Mouse (Mus musculus): ENCODE results near the gene Ctdspl.
A peak's percentile ranks its signal among the peaks of the same experiment; 100 is the strongest.

Ctdspl gene

DNA sequence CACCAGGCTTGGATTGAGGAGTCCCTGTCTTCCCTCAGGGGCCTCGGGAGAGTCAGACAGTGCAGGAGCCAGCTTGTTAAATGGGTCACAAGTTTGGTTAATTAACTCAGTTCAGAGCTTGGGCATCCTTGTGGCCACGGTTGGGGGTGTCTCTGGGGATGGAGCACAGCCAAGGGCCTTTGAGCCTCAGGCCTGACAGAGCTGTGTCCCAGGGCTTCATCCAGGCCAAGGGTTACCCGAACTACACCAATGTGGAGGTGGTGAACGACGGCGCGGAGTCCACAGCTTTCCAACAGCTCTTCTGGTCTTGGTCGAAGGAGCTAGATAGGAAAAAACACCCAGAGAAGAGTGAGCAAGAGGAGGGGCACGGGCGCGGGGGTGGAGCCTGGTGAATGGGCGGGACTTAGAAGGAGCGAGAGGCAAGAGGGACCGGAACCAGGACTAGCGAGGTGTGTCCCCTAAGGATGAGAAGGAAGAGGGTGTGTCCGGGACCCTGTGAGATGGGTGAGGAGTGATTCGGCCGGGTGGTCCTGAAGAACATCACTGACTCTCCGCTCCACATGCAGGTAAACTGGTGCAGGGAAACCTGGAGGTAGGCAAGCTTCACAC is 136.9 kb downstream of the Ctdspl start:
- DNase-seq (ENCODE audit: low spot score) = no peak

DNA sequence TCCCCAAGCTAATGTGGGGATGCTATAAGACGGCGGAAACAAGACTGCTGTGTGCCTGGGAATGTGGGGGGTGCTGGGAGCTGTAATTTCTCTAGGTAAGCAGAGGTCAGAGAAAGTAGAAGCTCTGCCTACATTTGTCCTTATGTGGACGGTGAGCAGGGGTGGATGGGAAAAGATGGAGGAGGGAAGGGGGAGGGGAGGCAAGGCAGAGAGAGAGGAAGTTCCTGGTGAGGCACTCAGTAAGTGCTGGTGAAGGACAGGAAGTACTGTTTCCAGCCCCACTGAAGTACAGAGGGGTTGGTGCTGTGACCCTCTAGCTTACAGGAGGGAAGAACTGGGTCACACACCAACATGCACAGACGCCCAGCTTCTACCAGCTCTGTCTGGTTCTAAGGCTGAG is 138.0 kb downstream of the Ctdspl start:
- DNase-seq (ENCODE audit: low spot score) = no peak

DNA sequence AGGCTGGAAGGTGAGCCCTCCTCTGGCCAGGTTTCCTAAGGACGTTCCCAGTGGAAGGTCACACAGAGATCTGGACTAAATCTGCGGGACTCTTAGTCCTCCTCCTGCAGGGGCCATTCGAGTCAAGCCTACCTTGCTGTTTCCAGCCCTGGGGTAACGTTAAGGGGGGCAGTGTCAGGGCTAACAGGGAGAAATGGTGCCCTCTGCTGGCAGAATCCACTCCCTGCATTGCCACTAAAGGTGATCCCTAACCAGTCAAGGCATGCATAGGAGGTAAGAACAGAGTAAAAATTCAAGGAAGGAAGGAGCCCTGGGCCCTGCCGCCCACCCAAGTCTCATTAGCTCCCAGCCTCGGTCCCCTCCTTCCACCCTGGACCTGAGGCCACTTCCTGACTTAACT is 141.3 kb downstream of the Ctdspl start:
- DNase-seq (ENCODE audit: low spot score) = peak; percentile 85

DNA sequence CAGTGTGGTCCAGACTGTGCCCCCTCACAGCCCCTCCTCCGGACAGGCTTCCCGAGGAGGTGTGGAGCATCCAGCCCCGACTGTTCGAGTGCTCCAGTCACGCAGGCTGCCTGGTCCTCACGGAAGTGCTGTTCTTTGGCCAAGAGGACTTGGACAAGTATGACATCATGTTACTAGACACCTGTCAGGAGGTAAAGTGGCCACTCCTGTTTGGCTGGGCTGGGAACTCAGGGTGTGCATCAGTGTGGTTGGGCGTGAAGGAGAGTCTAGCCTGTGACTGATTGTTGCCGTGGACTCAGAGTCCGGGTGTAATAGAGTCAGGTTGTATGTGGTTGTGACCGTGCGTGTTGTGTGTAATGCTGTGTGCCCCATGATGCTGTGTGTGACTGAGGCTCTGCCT is 142.0 kb downstream of the Ctdspl start:
- no peak for DNase-seq (ENCODE audit: low spot score)

DNA sequence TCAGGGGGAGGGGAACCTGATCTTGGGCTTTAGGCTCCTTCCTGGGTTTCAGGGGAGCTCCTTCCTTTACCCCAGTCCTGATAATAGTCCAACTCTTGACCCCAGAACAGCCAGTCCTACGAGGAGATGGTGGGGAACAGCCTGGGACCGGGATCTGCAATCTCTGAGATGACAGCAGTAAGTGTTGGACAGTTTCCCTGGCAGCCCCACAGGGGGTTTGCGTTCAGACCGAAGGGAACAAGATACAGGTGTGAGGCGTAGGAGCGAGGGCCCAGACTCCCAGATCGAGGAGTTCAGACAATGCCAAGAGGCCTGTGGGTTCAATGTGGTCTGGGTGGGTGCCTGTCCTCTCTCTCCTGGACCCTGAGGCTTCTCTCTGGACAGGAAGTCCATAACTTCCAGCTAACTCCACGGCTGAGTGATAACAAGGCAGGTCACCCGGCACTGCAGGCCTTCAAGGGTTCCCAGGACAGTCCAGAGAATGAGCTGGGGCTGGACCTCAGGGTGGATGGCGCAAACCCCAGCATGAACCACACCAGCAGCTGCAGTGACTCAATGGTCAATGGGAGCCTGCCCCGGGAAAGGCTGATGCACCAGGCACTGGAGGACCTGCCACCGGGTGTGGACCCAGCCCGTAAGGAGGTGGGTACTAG is 144.0 kb downstream of the Ctdspl start:
- no peak for DNase-seq (ENCODE audit: low spot score)

DNA sequence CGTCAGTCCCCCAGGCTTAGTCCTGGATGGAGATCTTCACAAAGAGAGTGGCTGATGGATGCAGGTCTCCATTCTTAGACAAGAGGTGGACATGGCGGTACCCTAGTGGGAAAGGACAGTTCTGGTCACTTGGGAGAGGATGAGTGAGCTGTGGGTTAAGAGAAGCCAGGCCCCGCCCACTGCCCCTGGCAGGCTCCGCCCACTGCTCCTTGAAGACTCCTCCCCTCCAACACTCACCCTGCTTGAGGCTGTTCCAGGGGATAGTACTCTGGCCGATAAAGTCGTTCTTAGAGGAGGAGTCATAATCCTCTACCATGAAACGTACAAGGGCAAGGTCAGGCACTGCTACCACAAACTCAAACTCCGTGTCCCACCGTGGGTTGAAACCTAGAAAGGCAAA is 145.5 kb downstream of the Ctdspl start:
- no peak for DNase-seq (ENCODE audit: low spot score)

DNA sequence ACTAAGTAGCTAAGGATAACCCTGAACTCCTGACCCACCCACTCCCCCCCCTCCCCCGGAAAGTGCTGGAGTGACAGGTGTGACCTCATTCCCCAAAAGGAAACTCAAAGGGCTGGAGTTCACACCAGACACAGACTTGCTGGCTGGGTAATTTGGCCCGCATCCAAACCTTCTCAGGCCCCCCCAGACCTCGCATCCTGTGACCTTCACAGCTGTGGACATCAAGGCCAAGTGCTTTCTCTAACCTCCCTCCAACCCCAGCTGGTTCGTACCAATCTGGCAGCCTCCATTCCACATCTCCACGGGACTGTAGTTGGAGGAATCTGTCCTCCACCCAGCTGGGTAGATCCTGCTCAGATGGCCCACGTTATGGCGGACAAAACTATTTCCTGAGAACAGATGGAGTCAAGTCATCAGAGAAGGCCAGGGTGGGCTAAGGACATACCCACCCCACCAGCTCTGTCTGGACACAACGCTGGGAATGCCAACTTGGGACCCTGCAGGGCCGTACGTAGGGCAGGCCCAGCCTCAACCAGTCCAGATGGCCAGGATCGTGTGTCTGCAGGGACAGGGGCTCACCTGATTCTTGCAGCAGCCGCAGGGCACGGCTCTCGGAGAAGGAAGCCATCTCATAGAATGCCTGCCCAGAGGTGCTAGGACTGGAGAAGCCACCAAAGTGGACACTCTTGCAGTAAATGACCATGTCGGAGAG is 147.1 kb downstream of the Ctdspl start:
- DNase-seq (ENCODE audit: low spot score) = no peak

DNA sequence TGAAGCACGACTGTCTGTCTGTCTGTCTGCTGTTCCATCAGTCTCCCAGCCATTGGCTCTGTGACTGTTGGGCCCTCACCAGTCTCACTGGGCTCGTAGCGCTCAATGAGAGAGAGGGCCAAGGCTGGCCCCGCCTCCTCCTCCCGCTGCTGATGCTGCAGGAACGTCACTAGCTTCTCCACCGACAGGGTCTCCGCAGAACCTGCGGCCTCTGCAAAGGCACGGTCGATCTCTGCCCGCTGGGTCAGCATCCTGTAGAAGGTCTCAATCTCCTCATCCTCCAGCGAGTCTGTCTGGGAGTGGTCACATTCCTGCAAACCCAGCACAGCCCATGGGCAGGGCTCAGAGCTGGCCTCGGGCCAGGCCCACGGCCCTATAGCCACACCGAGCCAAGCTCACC is 149.4 kb downstream of the Ctdspl start:
- no peak for DNase-seq (ENCODE audit: low spot score)

DNA sequence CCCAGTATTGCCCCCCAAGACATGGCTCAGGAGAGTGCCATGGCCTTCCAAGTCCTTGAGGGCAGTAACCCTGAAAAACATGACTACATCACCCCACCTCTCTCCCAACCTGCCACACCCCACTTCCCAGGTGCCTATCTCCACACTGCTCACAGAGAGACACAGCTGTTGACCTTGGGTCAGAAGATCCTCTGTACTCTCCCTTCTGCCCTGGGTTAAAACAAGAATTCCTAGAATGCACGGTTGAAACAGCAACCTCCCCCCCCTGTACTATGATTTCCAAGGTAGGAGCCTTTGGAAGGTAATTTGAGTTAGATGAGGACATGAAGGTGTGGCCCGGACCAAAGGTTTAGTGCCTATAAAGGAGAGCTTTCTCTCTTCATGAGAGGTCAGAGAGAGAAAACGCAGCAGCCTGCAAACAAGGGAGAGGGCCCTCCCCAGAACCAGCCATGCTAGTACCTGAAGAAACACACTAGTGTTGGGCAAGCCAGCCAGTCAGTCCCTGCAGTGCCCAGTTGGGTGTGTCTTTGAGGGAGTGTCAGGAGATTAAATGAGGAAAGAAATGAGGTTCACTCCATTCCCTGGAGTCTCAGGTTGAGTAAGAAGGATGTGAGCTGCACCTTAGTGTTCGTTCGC is 153.9 kb downstream of the Ctdspl start:
- DNase-seq (ENCODE audit: low spot score) = no peak

DNA sequence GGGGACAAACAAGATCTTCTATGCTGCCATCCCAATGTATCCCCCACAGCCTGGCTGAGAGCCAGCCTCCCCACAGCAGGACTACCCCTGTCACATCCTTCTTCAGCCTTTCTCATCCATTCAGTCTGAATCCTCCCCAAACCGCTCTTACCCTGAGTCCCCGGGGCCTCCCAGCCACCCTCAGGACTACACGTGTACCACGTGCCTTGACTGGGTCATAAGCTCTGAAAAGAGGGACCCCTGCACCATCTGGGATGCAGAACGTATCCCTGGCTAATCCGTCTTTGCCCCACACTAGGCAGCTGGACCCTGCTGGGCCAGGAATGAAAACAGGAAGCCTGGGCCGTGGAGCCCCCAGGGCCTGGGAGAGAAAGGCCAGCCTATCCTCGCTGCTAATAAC is 155.8 kb downstream of the Ctdspl start:
- DNase-seq (ENCODE audit: low spot score) = peak; percentile 59

DNA sequence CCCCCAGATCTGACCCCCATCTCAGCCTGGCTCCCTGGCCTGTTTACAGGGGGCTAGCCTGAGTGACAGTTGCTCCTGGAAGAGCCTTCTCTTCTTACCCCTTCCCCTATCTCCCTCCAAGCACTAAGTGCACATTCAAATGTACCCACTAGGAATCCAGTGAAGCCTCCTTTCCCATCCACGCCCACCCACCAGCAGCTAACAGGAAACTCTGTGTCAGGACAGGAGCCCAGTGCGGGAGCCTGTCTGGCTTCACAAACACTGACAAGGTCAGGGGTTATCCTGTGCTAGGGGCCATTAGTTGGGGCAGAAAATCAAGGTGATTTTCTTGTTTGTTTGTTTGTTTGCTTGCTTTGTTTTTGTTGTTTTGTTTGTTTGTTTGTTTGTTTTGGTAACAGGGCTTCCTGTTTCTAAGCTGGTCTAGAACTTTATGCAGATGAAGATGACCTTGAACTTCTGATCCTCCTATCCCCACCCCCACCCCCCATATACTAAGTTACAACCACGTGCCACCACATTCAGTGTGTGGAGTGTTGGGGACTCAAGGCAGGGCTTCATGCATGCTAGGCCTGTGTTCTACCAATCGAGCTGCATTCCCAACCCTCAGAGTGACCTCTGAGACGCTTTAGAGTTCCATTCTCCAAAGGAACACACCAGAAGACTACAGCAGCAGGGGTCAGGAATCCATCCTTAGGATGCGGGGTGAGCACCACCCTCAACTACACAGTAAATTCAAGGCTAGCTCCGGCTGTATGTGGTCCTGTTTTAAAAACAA is 156.6 kb downstream of the Ctdspl start:
- peak; percentile 40 for DNase-seq (ENCODE audit: low spot score)

DNA sequence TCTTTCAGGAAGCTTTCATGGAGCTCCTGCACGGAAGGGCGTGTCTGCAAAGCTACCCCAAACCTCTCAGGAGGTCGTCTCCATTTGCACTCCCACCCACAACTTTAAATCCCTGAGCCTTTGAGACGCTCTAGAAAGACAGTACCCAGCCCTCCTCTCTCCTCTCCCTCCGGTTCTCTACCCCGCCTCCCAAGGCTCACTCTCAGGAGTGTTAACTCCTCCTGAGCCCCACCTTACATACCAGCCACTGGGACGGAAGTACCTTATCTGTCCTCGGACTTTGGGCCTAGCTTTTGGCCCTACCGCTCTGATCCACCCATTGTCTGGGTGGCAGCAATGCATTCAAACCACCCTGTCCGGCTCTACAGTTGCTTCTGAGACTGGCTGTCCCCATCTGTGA is 157.7 kb downstream of the Ctdspl start:
- no peak for DNase-seq (ENCODE audit: low spot score)

DNA sequence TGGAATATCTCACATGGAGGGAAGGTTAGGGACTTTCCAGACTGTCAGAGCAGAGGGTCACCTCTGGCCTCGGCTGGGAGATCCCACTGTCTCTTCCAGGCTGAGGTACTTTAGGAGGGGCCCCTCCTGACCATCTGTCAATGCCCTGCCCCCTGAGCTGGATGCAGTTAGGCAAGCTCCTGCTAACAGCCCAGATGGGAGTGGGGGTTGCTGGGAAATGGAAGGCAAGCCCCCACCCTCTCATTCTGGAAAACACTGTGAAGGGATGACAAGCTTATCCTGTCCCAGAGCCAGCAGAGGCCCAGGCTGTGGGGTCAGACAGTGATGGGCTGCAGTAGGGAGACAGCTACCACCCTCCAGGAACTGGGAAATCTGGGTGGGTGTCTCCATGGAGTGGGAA is 160.2 kb downstream of the Ctdspl start:
- no peak for DNase-seq (ENCODE audit: low spot score)

DNA sequence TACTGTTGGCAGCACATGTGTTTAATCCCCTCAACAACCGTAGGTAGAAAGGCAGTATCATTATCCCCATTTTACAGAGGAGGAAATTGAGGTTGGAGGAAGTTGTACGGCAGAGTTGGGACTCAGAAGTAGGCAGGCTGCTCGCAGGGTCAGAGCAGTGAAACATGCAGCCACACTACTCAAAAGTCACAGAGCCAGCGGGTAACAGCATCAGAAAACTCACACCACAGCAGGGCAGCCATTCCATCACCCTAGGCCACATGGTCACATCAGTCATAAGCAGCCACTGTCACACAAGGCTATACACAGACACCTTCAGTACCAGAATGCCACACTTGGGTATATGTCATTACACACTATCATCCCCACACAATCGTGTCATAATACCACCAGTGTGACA is 161.1 kb downstream of the Ctdspl start:
- no peak for DNase-seq (ENCODE audit: low spot score)

DNA sequence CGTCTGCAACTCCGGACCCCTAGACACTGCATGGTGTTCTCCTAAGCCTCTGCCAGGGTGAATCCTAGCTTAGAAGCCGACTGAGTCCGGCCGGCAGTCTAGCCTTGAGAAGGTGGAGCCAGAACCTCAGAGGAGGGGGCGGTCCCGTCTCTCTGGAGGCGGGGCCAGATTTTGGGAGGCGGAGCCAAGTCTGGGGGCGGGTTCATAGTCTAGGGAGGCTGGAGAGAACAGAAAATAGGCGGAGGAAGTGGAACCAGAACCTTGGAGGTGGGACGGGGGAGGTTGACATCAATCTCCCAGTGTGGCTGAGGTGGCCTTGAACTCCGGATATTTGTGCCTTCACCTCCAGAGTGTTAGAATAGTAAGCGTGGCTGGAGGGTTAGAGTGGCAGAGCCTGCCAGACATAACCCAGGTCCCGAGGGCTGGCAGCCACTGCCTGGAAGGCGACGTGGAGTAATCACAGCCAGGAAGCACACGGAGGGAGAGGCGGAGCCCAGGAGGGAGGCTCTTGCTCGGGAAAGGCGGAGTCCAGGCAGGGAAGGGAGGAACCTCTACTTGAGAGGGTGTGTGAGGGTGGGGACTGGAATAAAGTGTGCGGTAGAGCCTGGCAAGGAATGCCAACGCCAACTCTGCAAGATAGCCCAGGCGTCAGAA is 162.0 kb downstream of the Ctdspl start:
- DNase-seq (ENCODE audit: low spot score) = peak; percentile 82

DNA sequence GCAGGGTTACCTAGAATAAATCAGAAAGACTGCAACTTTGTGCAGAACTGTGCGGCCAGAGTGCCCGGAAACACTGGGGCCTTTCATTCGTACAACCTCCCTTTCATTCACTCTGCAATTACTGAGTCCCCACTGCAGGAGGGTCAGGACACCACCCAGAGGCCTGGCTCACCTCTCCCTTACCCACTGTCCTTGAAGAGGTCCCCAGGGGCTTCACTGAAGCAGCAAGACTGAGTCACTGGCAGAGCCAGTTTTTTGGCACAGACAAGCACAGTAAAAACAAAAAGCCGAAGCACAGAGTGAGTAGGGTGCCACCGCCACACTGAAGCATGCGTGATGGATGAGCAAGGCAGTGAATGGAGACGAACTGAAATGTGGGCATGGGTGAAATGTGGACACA is 163.2 kb downstream of the Ctdspl start:
- no peak for DNase-seq (ENCODE audit: low spot score)

DNA sequence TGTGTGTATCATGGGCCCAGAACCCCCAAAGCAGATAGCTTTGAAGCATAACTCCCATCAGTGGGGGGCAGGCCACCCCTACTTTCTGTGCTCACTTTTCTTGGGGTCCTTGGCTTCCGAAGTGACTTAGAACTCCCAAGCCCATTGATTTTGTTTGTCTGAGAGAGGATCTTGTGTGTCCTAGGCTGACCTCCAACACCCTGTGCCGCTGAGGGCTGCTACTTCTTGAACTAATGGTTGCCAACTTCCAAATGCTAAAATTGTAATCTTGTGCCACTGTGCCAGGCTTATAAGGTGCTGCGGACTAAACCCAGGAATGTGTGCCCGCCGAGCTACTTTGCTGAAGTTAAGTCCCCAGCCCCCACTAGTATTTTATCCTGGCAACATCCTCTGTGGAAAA is 164.2 kb downstream of the Ctdspl start:
- DNase-seq (ENCODE audit: low spot score) = no peak

DNA sequence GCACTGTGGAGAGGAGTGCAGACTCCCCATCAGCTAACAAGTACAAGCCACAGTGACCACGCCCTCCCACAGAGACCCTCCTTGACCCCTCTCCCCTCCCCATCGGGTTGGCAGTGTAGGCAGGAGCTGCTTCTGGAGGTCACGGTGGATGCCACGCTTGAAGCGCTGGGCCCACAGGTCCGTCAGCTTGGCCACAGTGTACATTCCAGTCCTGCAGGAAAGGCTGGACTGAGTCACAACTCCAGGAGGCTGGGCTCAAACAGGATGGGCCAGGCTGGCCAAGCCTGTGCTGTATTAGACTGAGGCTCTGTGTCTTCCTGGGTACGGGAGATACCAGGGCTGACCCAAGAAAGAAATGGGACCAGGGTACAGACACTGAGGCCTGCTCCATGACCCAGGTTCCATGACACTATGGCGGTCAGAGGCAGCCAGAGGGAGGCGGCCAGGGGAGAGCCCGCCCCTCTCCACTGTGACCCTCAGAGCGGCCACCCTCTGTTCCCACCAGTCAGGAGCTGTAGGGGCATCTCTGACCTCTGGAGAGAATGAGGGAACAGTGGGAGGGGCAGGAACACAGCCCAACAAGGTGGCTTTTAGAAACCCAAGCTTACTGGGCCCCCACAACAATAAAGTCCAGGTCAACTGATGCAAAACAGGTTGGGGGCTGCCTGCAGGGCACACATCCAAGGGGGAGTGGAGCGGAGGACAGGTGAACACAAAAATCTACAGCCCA is 165.5 kb downstream of the Ctdspl start:
- no peak for DNase-seq (ENCODE audit: low spot score)

DNA sequence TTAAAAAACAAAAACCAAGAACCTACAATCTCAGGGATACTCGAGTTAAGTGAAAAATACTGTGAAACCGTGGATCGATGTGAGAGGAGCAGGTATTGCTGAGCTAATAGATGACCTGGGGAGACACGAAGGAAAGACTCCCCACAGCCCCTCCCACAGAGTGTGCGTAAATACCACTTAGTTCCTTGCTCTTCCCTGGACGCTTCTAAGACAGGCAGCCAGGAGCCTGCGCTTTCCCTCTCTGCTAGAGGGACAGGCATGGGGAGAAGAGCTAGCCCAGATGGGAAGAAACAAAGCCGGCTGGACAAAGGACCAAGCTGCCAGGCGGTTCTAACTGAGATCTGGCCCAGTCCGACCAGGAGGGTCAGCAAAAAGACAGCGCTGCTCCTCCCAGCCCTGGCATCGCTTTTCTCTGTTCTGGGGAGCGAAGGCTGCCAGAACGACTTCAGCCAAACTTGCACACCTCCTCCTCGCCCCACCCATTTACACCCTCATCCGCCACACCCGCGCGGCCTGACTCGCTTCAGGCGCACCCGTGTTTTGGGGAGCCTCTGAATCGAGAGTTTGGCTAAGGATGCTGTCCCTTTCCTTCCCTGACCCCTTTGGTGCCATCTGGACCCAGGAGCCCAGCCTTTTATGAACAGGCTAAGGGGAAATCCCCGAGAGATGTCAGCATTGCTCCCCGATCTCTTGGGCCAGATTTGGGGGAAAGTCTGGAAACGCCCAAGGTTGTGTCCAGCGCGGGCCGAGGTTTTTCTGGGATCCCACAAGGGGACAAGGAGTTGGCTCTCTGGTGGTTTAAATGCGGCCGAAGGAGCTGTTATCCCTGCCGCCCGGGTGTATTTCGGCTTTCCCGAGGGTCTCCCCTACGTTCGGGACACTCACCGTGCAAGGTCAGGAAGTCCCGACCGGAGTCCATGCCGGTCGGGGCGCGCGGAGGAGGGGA is 166.5 kb downstream of the Ctdspl start:
- peak; percentile 43 for DNase-seq (ENCODE audit: low spot score)

All from embryo, embryonic 10 days (tissue).